Mouse (Mus musculus) midbrain, embryonic 16.5 days (tissue): ENCODE measurements at regions not wholly inside any gene's neighbourhood (a gene's known extent, or its start where the extent isn't known, plus 50 kb on each side); places are given as distances from the start of the nearest gene placed in this dataset.

Source experiments
- ATAC-seq: fragments of 200-750 bp; cut with Nextera tagmentation; 2 replicates; pipeline ENCODE4 v1.8.0; 2017; ENCODE audit warnings: moderate TSS enrichment
- H3K27ac ChIP-seq: fragments of 300-500 bp; sonication (generic); 2 replicates; pipeline ENCODE4 v1.5.1; 2014; ENCODE audit warnings: mild to moderate bottlenecking, low read length, mixed read lengths
- H3K27me3 ChIP-seq: fragments of 300-500 bp; sonication (generic); 2 replicates; pipeline ENCODE4 v1.6.1; 2014; ENCODE audit warnings: low read depth, low read length, mixed read lengths; ENCODE audit not compliant: control insufficient read depth, insufficient read depth
- H3K36me3 ChIP-seq: fragments of 300-500 bp; sonication (generic); 2 replicates; pipeline ENCODE4 v1.6.1; 2014; ENCODE audit warnings: mild to moderate bottlenecking, low read length, moderate library complexity, mixed read lengths; ENCODE audit not compliant: control insufficient read depth, insufficient read depth
- H3K4me1 ChIP-seq: fragments of 300-500 bp; sonication (generic); 2 replicates; pipeline ENCODE4 v1.6.1; 2014; ENCODE audit warnings: mild to moderate bottlenecking, low read length, mixed read lengths; ENCODE audit not compliant: control insufficient read depth, insufficient read depth
- H3K4me2 ChIP-seq: fragments of 300-500 bp; sonication (generic); 2 replicates; pipeline ENCODE4 v1.6.1; 2014; ENCODE audit warnings: mild to moderate bottlenecking, low read length, mixed read lengths
- H3K4me3 ChIP-seq: fragments of 300-500 bp; sonication (generic); 2 replicates; pipeline ENCODE4 v1.5.1; 2014; ENCODE audit warnings: low read depth, mild to moderate bottlenecking, low read length, moderate library complexity, mixed read lengths
- H3K9ac ChIP-seq: fragments of 300-500 bp; sonication (generic); 2 replicates; pipeline ENCODE4 v1.6.1; 2014; ENCODE audit warnings: low read depth, low read length, mixed read lengths
- H3K9me3 ChIP-seq: fragments of 300-500 bp; sonication (generic); replicated peaks from 2 replicates; pipeline ENCODE4 v1.6.1; 2014; ENCODE audit warnings: mild to moderate bottlenecking, low read length, mixed read lengths; ENCODE audit not compliant: control insufficient read depth, poor library complexity, severe bottlenecking
- WGBS: fragments of 180-500 bp; shearing (Covaris S2); extraction: QIAGEN DNeasy Blood & Tissue Kit; methylation state at CpG from one replicate; pipeline ENCODE4 v1.1.7; 2014; 5-methylcytosine and 5-hydroxymethylcytosine counted together

DNA sequence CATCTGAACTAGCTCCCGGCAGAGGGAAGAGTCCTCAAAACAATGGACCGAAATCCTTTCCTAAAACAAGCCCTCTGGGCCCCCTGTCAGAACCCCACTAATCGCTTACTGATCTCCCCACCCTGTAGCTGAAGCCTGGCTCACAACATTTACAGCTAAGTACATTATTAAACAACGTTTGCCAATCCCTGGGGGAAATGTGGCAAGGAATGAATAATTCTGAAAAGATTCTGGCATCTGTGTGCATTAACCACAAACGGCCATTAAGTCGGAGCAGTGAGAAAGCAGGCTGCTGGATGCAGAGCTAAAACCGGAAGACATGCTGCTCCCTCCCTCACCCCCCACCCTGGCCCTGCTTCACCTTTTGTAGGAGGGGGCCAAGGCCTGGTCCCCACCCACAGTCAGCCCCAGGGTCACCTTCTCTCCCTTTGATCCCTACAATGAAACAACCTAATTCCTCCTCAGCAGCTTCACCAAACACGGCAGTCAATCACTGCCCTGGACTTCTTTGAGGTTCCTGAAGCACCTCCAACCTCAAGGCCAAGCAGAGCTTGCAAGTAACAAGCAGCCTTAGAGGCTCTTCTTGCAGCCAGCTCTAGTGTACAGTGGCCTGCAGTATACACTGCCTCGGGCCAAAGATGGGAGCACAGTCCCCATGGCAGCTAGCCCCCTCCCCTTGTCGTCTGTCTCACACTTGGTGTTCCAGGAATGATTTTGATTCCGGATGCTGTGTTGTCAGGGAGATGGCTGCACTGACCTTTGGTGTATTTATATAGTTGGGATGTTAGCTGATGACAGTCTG is 175.2 kb downstream of the Sh3bp4 start:
- WGBS: 22% methylated on average over 11 of the region's 11 CpGs
- Histone ChIP-seq H3K4me2 (no peak overlapping the region), H3K9ac (0 out of 2 replicates have a peak overlapping the region, but pooled peaks have one; percentile 2), H3K9me3 (no peaks in the 10 kb centered on the region), H3K27me3 (no peaks in the 10 kb centered on the region), H3K36me3 (no peaks in the 10 kb centered on the region), H3K4me3 (no peak overlapping the region), H3K27ac (peak overlapping the region; percentile 47), H3K4me1 (peaks cover 14% of the 10 kb centered on the region)
- ATAC-seq: peak; percentile 82

DNA sequence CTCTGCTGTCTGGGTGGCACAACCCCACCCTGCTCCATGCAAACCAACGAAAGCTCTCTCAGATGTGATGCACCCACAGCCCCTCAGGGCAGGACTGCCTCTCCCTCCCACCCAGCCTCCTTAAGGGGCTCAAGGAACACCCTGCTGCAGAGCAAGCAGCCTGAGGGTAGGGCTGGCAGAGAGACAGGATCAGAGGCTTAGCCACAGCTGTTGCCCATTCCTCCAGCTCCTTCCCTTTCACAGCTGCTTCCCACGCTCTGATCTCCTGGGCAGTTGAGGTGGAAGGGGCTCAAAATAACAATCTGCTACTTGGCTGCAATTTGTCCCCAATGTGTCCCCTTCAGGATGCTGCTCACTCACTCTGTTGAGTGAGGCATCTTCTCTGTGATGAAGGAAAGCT is 181.5 kb downstream of the Sh3bp4 start:
- no peaks in the 10 kb centered on the region for H3K36me3 ChIP-seq
- H3K4me2 ChIP-seq: no peak overlapping the region
- WGBS: 23% methylated on average over 2 of the region's 2 CpGs
- H3K27me3 ChIP-seq: no peaks in the 10 kb centered on the region
- H3K4me3 ChIP-seq: no peak overlapping the region
- H3K9me3 ChIP-seq: no peaks in the 10 kb centered on the region
- H3K27ac ChIP-seq: no peak overlapping the region
- H3K9ac ChIP-seq: no peak overlapping the region
- ATAC-seq: no peak
- H3K4me1 ChIP-seq: no peaks in the 10 kb centered on the region

DNA sequence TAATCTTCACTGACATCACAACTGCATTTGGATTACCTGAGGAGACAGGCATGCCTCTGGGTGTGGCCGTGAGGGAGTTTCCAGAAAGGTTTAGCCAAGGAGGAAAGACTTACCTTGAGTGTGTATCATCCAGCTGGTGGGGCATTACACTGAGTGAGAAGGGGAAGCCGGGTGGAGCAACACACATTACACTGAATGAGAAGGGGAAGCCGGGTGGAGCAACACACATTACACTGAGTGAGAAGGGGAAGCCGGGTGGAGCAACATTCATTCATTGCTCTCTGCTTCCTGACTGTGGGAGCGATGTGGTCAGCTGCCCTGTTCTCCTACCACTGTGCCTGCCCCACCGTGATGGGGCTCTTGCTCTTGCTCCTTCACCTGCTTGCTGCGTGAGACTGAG is 182.3 kb downstream of the Sh3bp4 start:
- no peaks in the 10 kb centered on the region for H3K27me3 ChIP-seq

DNA sequence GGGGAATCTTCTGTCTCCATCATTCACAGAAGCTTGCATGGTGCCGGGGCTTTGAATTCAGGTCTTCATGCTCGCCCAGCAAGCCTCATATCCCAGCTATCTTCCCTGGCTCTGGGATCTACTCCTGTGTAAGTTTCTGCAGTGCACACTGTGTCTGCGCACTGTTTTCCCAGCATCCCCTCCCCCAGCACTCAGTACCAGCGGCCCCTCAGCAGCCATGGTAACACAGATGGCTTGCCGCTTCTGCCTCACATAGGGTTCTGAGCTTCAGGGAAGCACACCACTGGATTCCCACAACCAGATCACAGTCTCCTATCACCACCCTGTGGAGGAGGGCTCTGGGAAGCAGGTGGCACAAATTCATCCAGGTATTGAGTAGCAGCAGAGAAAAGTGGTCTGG is 187.7 kb downstream of the Sh3bp4 start:
- Histone ChIP-seq H3K27me3 (no peaks in the 10 kb centered on the region), H3K4me1 (peaks cover 3% of the 10 kb centered on the region; the same call in 1 of the 2 replicates), H3K9ac (no peak overlapping the region), H3K9me3 (no peaks in the 10 kb centered on the region), H3K36me3 (no peaks in the 10 kb centered on the region), H3K27ac (no peak overlapping the region), H3K4me3 (no peak overlapping the region), H3K4me2 (no peak overlapping the region)
- 60% methylated on average over 5 of the region's 5 CpGs for WGBS
- no peak for ATAC-seq

More for the DNA sequence above, 182.3 kb downstream of the Sh3bp4 start:
- Histone ChIP-seq H3K27ac (no peak overlapping the region), H3K4me3 (no peak overlapping the region), H3K4me2 (no peak overlapping the region), H3K4me1 (no peaks in the 10 kb centered on the region), H3K9ac (no peak overlapping the region), H3K36me3 (no peaks in the 10 kb centered on the region), H3K9me3 (no peaks in the 10 kb centered on the region)
- ATAC-seq: no peak
- WGBS: 91% methylated on average over 7 of the region's 7 CpGs

DNA sequence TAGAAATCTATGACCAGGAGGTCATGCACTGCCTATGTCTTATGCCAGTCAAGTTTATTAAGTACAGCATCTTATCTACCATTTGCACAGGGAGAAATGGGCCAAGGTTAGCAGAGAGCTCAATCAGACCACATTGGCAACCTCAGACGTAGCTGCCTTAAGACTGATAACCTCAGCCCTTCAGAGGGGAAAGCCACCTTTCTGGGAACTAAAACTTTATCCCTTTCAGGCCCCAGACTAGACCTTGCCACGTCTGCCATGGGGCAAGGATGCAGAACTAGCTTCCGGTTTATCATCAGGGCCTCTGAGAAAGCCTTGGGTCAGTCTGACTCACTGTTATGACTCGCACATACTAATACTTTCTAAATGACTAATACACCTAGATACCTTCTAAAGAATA is 188.8 kb upstream of the Agap1 start:
- Histone ChIP-seq H3K4me3 (no peak overlapping the region), H3K9me3 (no peaks in the 10 kb centered on the region), H3K27ac (no peak overlapping the region), H3K4me1 (no peaks in the 10 kb centered on the region; the same call in 1 of the 2 replicates), H3K36me3 (no peaks in the 10 kb centered on the region), H3K4me2 (no peak overlapping the region), H3K27me3 (no peaks in the 10 kb centered on the region), H3K9ac (no peak overlapping the region)
- no peak for ATAC-seq
- WGBS: 89% methylated on average over 4 of the region's 4 CpGs

DNA sequence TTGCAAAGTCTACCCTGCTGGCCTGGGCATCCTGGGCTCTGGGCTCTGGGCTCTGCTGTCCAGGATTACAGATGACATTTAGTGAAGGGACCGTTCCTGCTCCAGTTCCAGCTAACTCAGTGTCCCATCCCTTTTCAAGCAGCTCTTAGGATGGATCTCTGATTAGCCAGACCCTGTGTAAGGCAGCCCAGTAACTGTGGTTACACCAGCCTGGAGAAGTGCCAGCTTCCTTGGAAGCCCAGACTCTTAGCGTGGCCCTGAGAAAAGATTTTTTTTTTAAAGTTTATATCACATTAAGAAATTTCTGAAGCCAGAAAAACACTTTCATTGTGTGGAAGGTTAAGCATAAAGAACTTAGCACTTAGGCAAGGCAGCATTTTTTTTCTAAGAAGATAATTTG is 185.8 kb upstream of the Agap1 start:
- H3K27ac ChIP-seq: no peak overlapping the region
- H3K9me3 ChIP-seq: no peaks in the 10 kb centered on the region
- no peak overlapping the region for H3K4me3 ChIP-seq
- no peaks in the 10 kb centered on the region for H3K36me3 ChIP-seq
- H3K9ac ChIP-seq: no peak overlapping the region
- H3K4me1 ChIP-seq: no peaks in the 10 kb centered on the region; the same call in 1 of the 2 replicates
- no peak overlapping the region for H3K4me2 ChIP-seq
- no peaks in the 10 kb centered on the region for H3K27me3 ChIP-seq
- 33% methylated on average over 2 of the region's 2 CpGs for WGBS
- ATAC-seq: no peak

DNA sequence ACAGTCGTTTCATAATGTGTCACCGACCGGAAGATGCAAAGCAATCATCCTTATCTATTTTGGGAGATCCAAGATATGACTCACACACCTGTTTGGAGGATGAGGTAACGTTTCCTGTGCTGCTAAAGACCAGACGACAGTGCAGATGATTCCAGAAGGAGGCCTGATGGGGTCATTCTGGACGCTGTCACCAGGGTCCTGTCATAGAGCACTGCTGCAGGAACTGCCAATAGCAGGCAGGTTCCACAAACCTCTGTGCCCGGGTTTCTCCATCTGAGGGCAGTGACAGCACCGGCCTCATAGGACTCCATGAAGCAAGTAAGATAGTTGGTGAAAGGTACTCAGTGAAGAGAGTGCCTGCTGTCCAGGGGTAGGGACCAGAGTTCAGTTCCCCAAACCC is 182.9 kb upstream of the Agap1 start:
- Histone ChIP-seq H3K9ac (no peak overlapping the region), H3K9me3 (no peaks in the 10 kb centered on the region), H3K27ac (no peak overlapping the region), H3K36me3 (no peaks in the 10 kb centered on the region), H3K4me2 (no peak overlapping the region), H3K27me3 (no peaks in the 10 kb centered on the region), H3K4me1 (no peaks in the 10 kb centered on the region; the same call in 1 of the 2 replicates), H3K4me3 (no peak overlapping the region)
- WGBS: 90% methylated on average over 8 of the region's 8 CpGs
- no peak for ATAC-seq

DNA sequence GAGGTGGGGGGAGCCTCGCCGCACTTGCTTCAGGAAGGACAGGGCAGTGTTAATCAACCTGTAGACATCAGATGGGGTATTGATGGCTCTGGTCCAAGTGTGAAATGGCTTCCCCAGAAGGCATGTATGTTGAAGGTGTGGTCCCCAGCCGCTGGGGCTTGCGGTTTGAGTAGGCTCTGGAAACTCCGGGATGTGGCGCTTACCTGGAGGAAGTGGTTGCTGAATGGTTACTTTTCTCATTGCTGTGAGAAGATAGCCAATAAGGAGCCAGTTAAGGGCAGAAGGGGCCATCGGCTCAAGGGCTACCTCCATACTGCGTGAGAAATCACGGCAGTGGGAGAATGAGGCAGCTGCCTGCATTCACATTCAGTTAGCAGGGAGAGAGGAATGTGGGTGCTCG is 181.6 kb upstream of the Agap1 start:
- no peaks in the 10 kb centered on the region for H3K9me3 ChIP-seq
- no peak overlapping the region for H3K4me2 ChIP-seq
- no peaks in the 10 kb centered on the region; the same call in 1 of the 2 replicates for H3K4me1 ChIP-seq
- H3K9ac ChIP-seq: no peak overlapping the region
- no peak overlapping the region for H3K4me3 ChIP-seq
- 92% methylated on average over 10 of the region's 10 CpGs for WGBS
- no peak overlapping the region for H3K27ac ChIP-seq
- ATAC-seq: no peak
- no peaks in the 10 kb centered on the region for H3K36me3 ChIP-seq
- no peaks in the 10 kb centered on the region for H3K27me3 ChIP-seq

DNA sequence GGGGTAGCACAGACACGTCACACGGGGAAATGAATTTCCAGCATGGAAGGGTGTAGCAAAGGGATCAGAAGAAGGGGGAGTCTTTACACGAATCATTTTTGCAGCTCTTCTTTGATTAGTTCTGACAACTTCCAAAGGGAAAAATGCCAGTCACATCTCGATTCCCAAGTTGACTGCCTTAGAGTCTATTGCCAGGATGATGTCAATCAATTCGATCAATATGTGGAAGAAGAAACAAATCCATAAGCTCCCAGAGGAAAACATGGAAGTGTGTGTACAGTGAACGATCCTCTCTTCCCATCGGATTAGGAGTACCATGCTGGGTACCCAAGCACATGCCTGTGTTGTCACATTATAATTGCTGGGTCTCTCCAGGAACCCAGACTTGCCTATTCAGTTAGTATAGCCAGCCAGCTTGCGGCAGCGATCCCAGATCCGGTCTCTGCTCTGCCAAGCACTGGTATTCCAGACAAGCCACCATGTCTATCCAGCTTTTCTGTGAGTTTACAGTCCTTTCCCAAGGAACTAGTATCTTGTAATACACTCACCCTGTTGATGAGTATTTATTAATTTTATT is 180.7 kb upstream of the Agap1 start:
- no peak overlapping the region for H3K4me2 ChIP-seq
- no peaks in the 10 kb centered on the region for H3K4me1 ChIP-seq
- H3K27ac ChIP-seq: no peak overlapping the region
- H3K4me3 ChIP-seq: no peak overlapping the region
- ATAC-seq: no peak
- WGBS: 89% methylated on average over 10 of the region's 10 CpGs
- no peaks in the 10 kb centered on the region for H3K36me3 ChIP-seq
- H3K27me3 ChIP-seq: no peaks in the 10 kb centered on the region
- H3K9ac ChIP-seq: no peak overlapping the region
- H3K9me3 ChIP-seq: no peaks in the 10 kb centered on the region
